22 mouse cellular contexts compared by ENCODE assay signal in the genomic region with DNA sequence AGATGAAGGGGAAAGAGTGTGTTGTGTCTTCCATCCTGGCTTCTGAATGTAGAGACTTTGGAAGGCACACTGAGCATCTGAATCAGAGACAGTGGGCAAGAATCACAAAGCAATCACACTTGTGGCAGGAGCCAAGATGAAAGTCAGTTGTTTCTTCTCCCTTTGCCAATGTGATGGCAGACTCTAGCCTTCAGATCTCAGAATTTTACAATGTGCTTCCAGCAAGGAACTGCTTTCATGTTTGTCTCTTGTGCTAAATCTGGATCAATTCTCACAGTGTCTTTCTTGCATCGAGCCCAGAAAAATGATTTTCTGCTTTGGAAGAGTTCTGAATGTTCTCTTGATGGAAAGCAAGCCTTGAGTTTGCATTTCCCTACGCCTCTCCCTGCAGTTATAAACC.
A peak's percentile ranks its signal among the peaks of the same experiment; 100 is the strongest.
DNase-seq lines count a peak whose midpoint lies in the region; ATAC-seq lines count a peak whose summit lies in the region.
"Had no signal": no experiment of that assay in that cellular context is flagged by ENCODE, and none has a peak within 500 bp of the region (broad histone marks: within the 10 kb centered on the region; RNA-seq: fewer than 3 reads in every experiment).

No protein-coding gene starts in this region.

- H3K27ac ChIP-seq in forebrain, embryonic 14.5 days (ENCODE audit: low read depth, low read length) = no peak overlapping the region
- no peak overlapping the region for H3K27ac ChIP-seq in forebrain, embryonic 11.5 days (ENCODE audit: low read depth, low read length)
- H3K27ac ChIP-seq: embryonic facial prominence, embryonic 12.5 days; forebrain, embryonic 13.5 days; heart, adult 2 months; heart, embryonic 15.5 days; hindbrain, embryonic 13.5 days; hindbrain, postnatal 0 days had no signal

- H3K4me2 ChIP-seq in forebrain, embryonic 14.5 days (ENCODE audit: low read length) = no peak overlapping the region
- no peak overlapping the region for H3K4me2 ChIP-seq in forebrain, embryonic 11.5 days (ENCODE audit: low read depth, low read length, severe bottlenecking)
- H3K4me2 ChIP-seq: embryonic facial prominence, embryonic 12.5 days; forebrain, embryonic 13.5 days; heart, embryonic 11.5 days; heart, embryonic 15.5 days; hindbrain, embryonic 13.5 days had no signal

- no peaks in the 10 kb centered on the region for H3K4me1 ChIP-seq in forebrain, embryonic 14.5 days (ENCODE audit: control insufficient read depth, insufficient read depth, low read length)
- H3K4me1 ChIP-seq in forebrain, embryonic 11.5 days (replicated peaks; ENCODE audit: control insufficient read depth, insufficient read depth, low read length) = no peaks in the 10 kb centered on the region
- H3K4me1 ChIP-seq: embryonic facial prominence, embryonic 12.5 days; forebrain, embryonic 13.5 days; heart, embryonic 15.5 days; hindbrain, embryonic 13.5 days had no signal

- no peak overlapping the region for H3K4me3 ChIP-seq in forebrain, embryonic 14.5 days (ENCODE audit: low read depth, low read length)
- no peak overlapping the region for H3K4me3 ChIP-seq in forebrain, embryonic 11.5 days (ENCODE audit: low read depth, low read length)
- H3K4me3 ChIP-seq: embryonic facial prominence, embryonic 12.5 days; forebrain, embryonic 13.5 days; heart, adult 2 months; heart, embryonic 15.5 days; hindbrain, embryonic 13.5 days had no signal

- intact Hi-C loops in left cerebral cortex, postnatal 25 days (cut with DNase I) = no loop called here

- 80% methylated on average over 2 of the region's 2 CpGs for WGBS in forebrain, embryonic 14.5 days
- 88% methylated on average over 2 of the region's 2 CpGs for WGBS in forebrain, embryonic 11.5 days

- peak; percentile 28 for DNase-seq in forebrain, embryonic 14.5 days (ENCODE audit: low spot score)
- no peak for DNase-seq in forebrain, embryonic 11.5 days (ENCODE audit: low spot score)
- peak; percentile 51 to 55 for DNase-seq in frontal cortex, adult 2 months (ENCODE audit: extremely low spot score in 1 of 2, low spot score in 1 of 2)
- no peak for DNase-seq in frontal cortex, postnatal 25 days (ENCODE audit: low spot score in 2 of 2)
- DNase-seq in left cerebral cortex, postnatal 25 days (ENCODE audit: low spot score in 2 of 2) = peak; percentile 17 to 79
- no peak for DNase-seq in left cerebral cortex, adult 18-20 months (ENCODE audit: low spot score in 2 of 2)
- peak; percentile 76 for DNase-seq in brain, adult 2 months (ENCODE audit: low read depth, low spot score)
- no peak for DNase-seq in urinary bladder, postnatal 25 days (ENCODE audit: low spot score)
- DNase-seq: adrenal gland, adult 8-10 months; adrenal gland, postnatal 36 days; B cell, adult 2 months; cerebellum, adult 11-12 months; heart, adult 2 months; heart, postnatal 14 days had no signal

- no peaks in the 10 kb centered on the region for H3K9me3 ChIP-seq in forebrain, embryonic 14.5 days (replicated peaks; ENCODE audit: control insufficient read depth, low read length)
- no peaks in the 10 kb centered on the region for H3K9me3 ChIP-seq in forebrain, embryonic 11.5 days (ENCODE audit: control insufficient read depth, low read length)
- H3K9me3 ChIP-seq: embryonic facial prominence, embryonic 12.5 days; forebrain, embryonic 13.5 days; G1E; heart, embryonic 15.5 days; hindbrain, embryonic 13.5 days had no signal

- no peak for ATAC-seq in forebrain, embryonic 14.5 days
- ATAC-seq in forebrain, embryonic 11.5 days (replicated peaks; ENCODE audit: low FRiP score) = no peak
- ATAC-seq: CD4-positive, CD25-positive, alpha-beta regulatory T cell, adult 4 months; forebrain, embryonic 13.5 days; hindbrain, postnatal 0 days had no signal

- no peak overlapping the region for H3K9ac ChIP-seq in forebrain, embryonic 14.5 days (ENCODE audit: low read length)
- H3K9ac ChIP-seq in forebrain, embryonic 11.5 days (ENCODE audit: low read length) = no peak overlapping the region
- H3K9ac ChIP-seq: embryonic facial prominence, embryonic 12.5 days; forebrain, embryonic 13.5 days; heart, embryonic 15.5 days; hindbrain, embryonic 13.5 days had no signal

- H3K36me3 ChIP-seq in forebrain, embryonic 14.5 days (ENCODE audit: control insufficient read depth, insufficient read depth, low read length) = no peaks in the 10 kb centered on the region
- no peaks in the 10 kb centered on the region for H3K36me3 ChIP-seq in forebrain, embryonic 11.5 days (ENCODE audit: control insufficient read depth, insufficient read depth, low read length)
- H3K36me3 ChIP-seq: embryonic facial prominence, embryonic 12.5 days; G1E; heart, embryonic 15.5 days; hindbrain, embryonic 13.5 days had no signal

- H3K27me3 ChIP-seq in forebrain, embryonic 14.5 days (replicated peaks; ENCODE audit: control insufficient read depth, insufficient read depth, low read length) = no peaks in the 10 kb centered on the region
- no peaks in the 10 kb centered on the region for H3K27me3 ChIP-seq in forebrain, embryonic 11.5 days (ENCODE audit: control insufficient read depth, insufficient read depth, low read length)
- H3K27me3 ChIP-seq: embryonic facial prominence, embryonic 12.5 days; forebrain, embryonic 13.5 days; heart, embryonic 15.5 days; hindbrain, embryonic 13.5 days had no signal

Comparison
In these comparisons a context has a peak if more than half of its experiments do, and no peak if none do; other contexts are left out.
1. DNase-seq: peak in forebrain, embryonic 14.5 days (single experiment), frontal cortex, adult 2 months (2 of 2), left cerebral cortex, postnatal 25 days (2 of 2) and brain, adult 2 months (single experiment); none in forebrain, embryonic 11.5 days (single experiment), frontal cortex, postnatal 25 days (0 of 2), left cerebral cortex, adult 18-20 months (0 of 2) and urinary bladder, postnatal 25 days (single experiment).